Mouse (Mus musculus): ENCODE results near the gene Alpl.

GRCm38 (mm10) chr4:137831598-137831997 is 35.4 kb upstream of the Alpl start:
- TF ChIP-seq GATA1 (IDR thresholded peaks at IDR 0.05; ENCODE audit: low read length) (no peak), TAL1 (IDR thresholded peaks at IDR 0.05; ENCODE audit: low read length) (no peak)

Data from erythroblast, embryonic 14.5 days (primary cell).